Mouse (Mus musculus): ENCODE measurements around the gene Tmem94. TPM values are rescaled to one million over a fixed set of nuclear protein-coding genes. Genes with fewer than 3 reads are reported as not detected.

Tmem94 gene
- polyA plus RNA-seq, 1 experiment, result 14.3 TPM

GRCm38 (mm10) chr11:115777487-115778335 is 12.5 kb downstream of the Tmem94 start:
- no peaks in the 10 kb centered on the region for H3K27me3 ChIP-seq (ENCODE audit: control insufficient read depth, insufficient read depth, insufficient read length)
- no peak for TF ChIP-seq USF1 (IDR thresholded peaks at IDR 0.05; ENCODE audit: low read depth)
- TF ChIP-seq MAX (IDR thresholded peaks at IDR 0.05), result no peak
- H3K4me3 ChIP-seq (ENCODE audit: insufficient read depth, poor library complexity, severe bottlenecking), result no peak overlapping the region
- no peaks in the 10 kb centered on the region for H3K79me2 ChIP-seq (ENCODE audit: control insufficient read depth, insufficient read depth)
- H3ac ChIP-seq (ENCODE audit: control insufficient read depth, insufficient read length, low read depth), result no peak overlapping the region
- H3K36me3 ChIP-seq (ENCODE audit: control insufficient read depth, insufficient read depth), result no peaks in the 10 kb centered on the region
- peaks cover 1% of the 10 kb centered on the region for H3K79me3 ChIP-seq (ENCODE audit: low read depth)

- Histone ChIP-seq H3K4me3 (ENCODE audit: insufficient read depth, poor library complexity, severe bottlenecking) (no peak overlapping the region), H3K79me3 (ENCODE audit: low read depth) (peaks cover 1% of the 10 kb centered on the region), H3K79me2 (ENCODE audit: control insufficient read depth, insufficient read depth) (no peaks in the 10 kb centered on the region), H3K27me3 (ENCODE audit: control insufficient read depth, insufficient read depth, insufficient read length) (no peaks in the 10 kb centered on the region), H3ac (ENCODE audit: control insufficient read depth, insufficient read length, low read depth) (no peak overlapping the region), H3K36me3 (ENCODE audit: control insufficient read depth, insufficient read depth) (no peaks in the 10 kb centered on the region)
- no peak for TF ChIP-seq CEBPB (IDR thresholded peaks at IDR 0.05; ENCODE audit: low read depth)
- TF ChIP-seq MYOG (IDR thresholded peaks at IDR 0.05; ENCODE audit: control insufficient read depth, extremely low read depth, insufficient read length), result no peak
- no peak for TF ChIP-seq FOSL1 (IDR thresholded peaks at IDR 0.05; ENCODE audit: insufficient read depth, low read length, poor library complexity, severe bottlenecking)
- TF ChIP-seq MYOD1 (IDR thresholded peaks at IDR 0.05; ENCODE audit: control insufficient read depth, insufficient read length, low read depth), result no peak
- TF ChIP-seq MAX (IDR thresholded peaks at IDR 0.05), result no peak
- no peak for TF ChIP-seq USF1 (IDR thresholded peaks at IDR 0.05; ENCODE audit: low read depth)
- TF ChIP-seq CTCF (IDR thresholded peaks at IDR 0.05; ENCODE audit: control insufficient read depth, insufficient read depth, insufficient read length), result no peak
Observed at GRCm38 (mm10) chr11:115779038-115779571, 13.9 kb downstream of the Tmem94 start.

GRCm38 (mm10) chr11:115780141-115781070 is 15.2 kb downstream of the Tmem94 start:
- Histone ChIP-seq H3K27me3 (ENCODE audit: control insufficient read depth, insufficient read depth, insufficient read length) (no peaks in the 10 kb centered on the region), H3ac (ENCODE audit: control insufficient read depth, insufficient read length, low read depth) (no peak overlapping the region), H3K36me3 (ENCODE audit: control insufficient read depth, insufficient read depth) (no peaks in the 10 kb centered on the region), H3K79me3 (ENCODE audit: low read depth) (no peaks in the 10 kb centered on the region), H3K4me3 (ENCODE audit: insufficient read depth, poor library complexity, severe bottlenecking) (no peak overlapping the region), H3K79me2 (ENCODE audit: control insufficient read depth, insufficient read depth) (no peaks in the 10 kb centered on the region)
- TF ChIP-seq CTCF (IDR thresholded peaks at IDR 0.05; ENCODE audit: control insufficient read depth, insufficient read depth, insufficient read length) (no peak), CEBPB (IDR thresholded peaks at IDR 0.05; ENCODE audit: low read depth) (no peak), FOSL1 (IDR thresholded peaks at IDR 0.05; ENCODE audit: insufficient read depth, low read length, poor library complexity, severe bottlenecking) (no peak), USF1 (IDR thresholded peaks at IDR 0.05; ENCODE audit: low read depth) (no peak), MYOD1 (IDR thresholded peaks at IDR 0.05; ENCODE audit: control insufficient read depth, insufficient read length, low read depth) (no peak)

GRCm38 (mm10) chr11:115786473-115786872 is 21.2 kb downstream of the Tmem94 start:
- Histone ChIP-seq H3K4me3 (ENCODE audit: insufficient read depth, poor library complexity, severe bottlenecking) (no peak overlapping the region), H3ac (ENCODE audit: control insufficient read depth, insufficient read length, low read depth) (no peak overlapping the region), H3K27me3 (ENCODE audit: control insufficient read depth, insufficient read depth, insufficient read length) (no peaks in the 10 kb centered on the region), H3K36me3 (ENCODE audit: control insufficient read depth, insufficient read depth) (peaks cover under 1% of the 10 kb centered on the region), H3K79me2 (ENCODE audit: control insufficient read depth, insufficient read depth) (no peaks in the 10 kb centered on the region), H3K79me3 (ENCODE audit: low read depth) (no peaks in the 10 kb centered on the region)
- TF ChIP-seq MYOG (IDR thresholded peaks at IDR 0.05; ENCODE audit: control insufficient read depth, extremely low read depth, insufficient read length) (no peak), FOSL1 (IDR thresholded peaks at IDR 0.05; ENCODE audit: insufficient read depth, low read length, poor library complexity, severe bottlenecking) (no peak), MAX (IDR thresholded peaks at IDR 0.05) (no peak)

- Histone ChIP-seq H3ac (ENCODE audit: control insufficient read depth, insufficient read length, low read depth) (no peak overlapping the region), H3K36me3 (ENCODE audit: control insufficient read depth, insufficient read depth) (peaks cover 10% of the 10 kb centered on the region), H3K79me3 (ENCODE audit: low read depth) (no peaks in the 10 kb centered on the region), H3K4me3 (ENCODE audit: insufficient read depth, poor library complexity, severe bottlenecking) (no peak overlapping the region), H3K27me3 (ENCODE audit: control insufficient read depth, insufficient read depth, insufficient read length) (no peaks in the 10 kb centered on the region), H3K79me2 (ENCODE audit: control insufficient read depth, insufficient read depth) (no peaks in the 10 kb centered on the region)
- TF ChIP-seq MYOG (IDR thresholded peaks at IDR 0.05; ENCODE audit: control insufficient read depth, extremely low read depth, insufficient read length), result no peak
- TF ChIP-seq CTCF (IDR thresholded peaks at IDR 0.05; ENCODE audit: control insufficient read depth, insufficient read depth, insufficient read length), result no peak
- no peak for TF ChIP-seq MAX (IDR thresholded peaks at IDR 0.05)
- TF ChIP-seq FOSL1 (IDR thresholded peaks at IDR 0.05; ENCODE audit: insufficient read depth, low read length, poor library complexity, severe bottlenecking), result no peak
- no peak for TF ChIP-seq MYOD1 (IDR thresholded peaks at IDR 0.05; ENCODE audit: control insufficient read depth, insufficient read length, low read depth)
- no peak for TF ChIP-seq CEBPB (IDR thresholded peaks at IDR 0.05; ENCODE audit: low read depth)
- no peak for TF ChIP-seq USF1 (IDR thresholded peaks at IDR 0.05; ENCODE audit: low read depth)
Observed at GRCm38 (mm10) chr11:115789787-115790186, 24.6 kb downstream of the Tmem94 start.
